Mouse (Mus musculus) cerebellum, adult 2 months (tissue): Measurements from ENCODE around the gene Mrps24.

ENCODE experiments used
- CTCF ChIP-seq: fragments of 200-500 bp; IDR thresholded peaks from 2 replicates; pipeline ENCODE4 v1.5.1; 2011; ENCODE audit warnings: low read depth, mild to moderate bottlenecking, control low read depth, low read length, moderate library complexity, borderline replicate concordance; ENCODE audit not compliant: insufficient read depth
- POLR2A ChIP-seq: fragments of 200-500 bp; IDR thresholded peaks from 2 replicates; pipeline ENCODE4 v1.6.1; 2011; ENCODE audit warnings: low read length, control low read depth, borderline replicate concordance; ENCODE audit not compliant: insufficient read depth

DNA sequence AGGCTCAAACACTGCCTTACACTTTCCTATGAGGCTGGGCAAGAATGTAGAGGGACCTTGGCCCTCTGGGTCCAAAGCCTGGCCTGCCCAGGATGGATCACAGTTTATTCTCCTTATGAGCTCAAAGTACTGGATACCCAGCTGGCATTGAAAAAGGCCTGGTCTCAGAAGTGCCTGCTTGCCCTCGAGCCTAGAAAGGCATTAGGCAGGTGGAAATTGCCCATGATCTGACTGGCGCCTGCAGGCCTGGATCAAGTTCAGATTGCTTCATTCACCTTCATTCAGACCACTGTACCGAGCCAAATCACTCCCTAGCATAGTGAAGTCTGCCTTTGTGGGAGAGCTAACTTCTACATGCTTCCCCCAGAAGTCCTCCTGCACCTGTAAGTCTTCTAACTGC, 24.4 kb upstream of the Mrps24 start:
- TF ChIP-seq POLR2A (no peak), CTCF (no peak)
